ENCODE assay signal across 16 mouse cellular contexts in genomic region chr5:35782648-35783180, GRCm38 (mm10).
"Had no signal": no experiment of that assay in that cellular context is flagged by ENCODE, and none has a peak within 500 bp of the region (broad histone marks: within the 10 kb centered on the region; RNA-seq: fewer than 3 reads in every experiment).

No protein-coding gene starts in this region.

- H3K27ac ChIP-seq: limb, embryonic 12.5 days; liver, embryonic 13.5 days; neural tube, embryonic 13.5 days had no signal

- H3K4me3 ChIP-seq: limb, embryonic 12.5 days; liver, embryonic 13.5 days; neural tube, embryonic 13.5 days had no signal

- H3K9ac ChIP-seq: limb, embryonic 12.5 days; liver, embryonic 13.5 days; neural tube, embryonic 13.5 days had no signal

- H3K4me1 ChIP-seq: liver, embryonic 13.5 days had no signal

- ATAC-seq: lung, postnatal 0 days; midbrain, embryonic 16.5 days had no signal

- DNase-seq: kidney, adult 18-20 months; kidney, postnatal 10 days; kidney, postnatal 4 days; liver, embryonic 13.5 days; lung, adult 2 months; lung, postnatal 4 days; retina, postnatal 1 day; right cerebral cortex, postnatal 4 days; spleen, adult 18-20 months; thymus, adult 18-20 months; thymus, postnatal 14 days had no signal

- H3K4me2 ChIP-seq: limb, embryonic 12.5 days; liver, embryonic 13.5 days; midbrain, embryonic 11.5 days; neural tube, embryonic 13.5 days had no signal

- H3K27me3 ChIP-seq: limb, embryonic 12.5 days; liver, embryonic 13.5 days; neural tube, embryonic 13.5 days had no signal

- H3K9me3 ChIP-seq: limb, embryonic 12.5 days; liver, embryonic 13.5 days; neural tube, embryonic 13.5 days had no signal

- H3K36me3 ChIP-seq: limb, embryonic 12.5 days; liver, embryonic 13.5 days; neural tube, embryonic 13.5 days had no signal
